Mouse (Mus musculus): ENCODE results near the gene Cdc42ep4. TPM values are rescaled to one million over a fixed set of nuclear protein-coding genes. Genes with fewer than 3 reads are reported as not detected.
A peak's percentile ranks its signal among the peaks of the same experiment; 100 is the strongest.

The Cdc42ep4 gene
- polyA plus RNA-seq, 1 experiment = 20.9 TPM

DNA sequence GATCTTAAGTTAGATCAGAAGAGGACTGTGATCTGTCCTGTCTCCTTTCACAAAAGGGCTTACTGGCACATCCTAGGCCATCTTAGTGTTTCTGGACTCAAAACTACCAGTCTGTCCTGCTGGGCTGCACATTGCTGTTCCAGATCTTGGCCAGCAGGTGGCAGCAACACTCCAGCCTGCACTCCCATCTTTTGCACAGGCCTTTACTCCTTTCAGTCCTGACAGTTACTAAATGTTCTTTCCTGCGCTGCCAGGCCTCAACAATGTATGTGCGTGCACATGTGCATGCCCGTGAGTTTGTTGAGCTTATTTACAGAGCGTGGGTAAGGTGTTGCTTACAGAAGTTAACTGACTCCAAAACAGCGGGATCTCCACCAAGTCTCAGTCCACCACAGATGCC lies 47.9 kb downstream of the Cdc42ep4 start:
- no peaks in the 10 kb centered on the region for H3K27me3 ChIP-seq (ENCODE audit: control insufficient read depth, insufficient read depth, low read length)
- no peak overlapping the region for H3K27ac ChIP-seq (ENCODE audit: insufficient read depth, low read length)
- TF ChIP-seq POLR2A (IDR thresholded peaks at IDR 0.05; ENCODE audit: low read depth, low read length) (no peak), CTCF (IDR thresholded peaks at IDR 0.05; ENCODE audit: extremely low read depth, insufficient read depth, insufficient read length, insufficient replicate concordance) (peak; percentile 97)
- no peak overlapping the region for H3K4me3 ChIP-seq (ENCODE audit: extremely low read depth, insufficient read depth, insufficient read length)
- WGBS = 32% methylated on average over 5 of the region's 5 CpGs
- peak; percentile 29 to 65 for DNase-seq (ENCODE audit: low read depth in 1 of 2, low spot score in 2 of 2)
- H3K4me1 ChIP-seq (ENCODE audit: control insufficient read depth, insufficient read depth, insufficient read length) = no peaks in the 10 kb centered on the region
- H3K36me3 ChIP-seq (ENCODE audit: control insufficient read depth, insufficient read depth, low read length) = no peaks in the 10 kb centered on the region

DNA sequence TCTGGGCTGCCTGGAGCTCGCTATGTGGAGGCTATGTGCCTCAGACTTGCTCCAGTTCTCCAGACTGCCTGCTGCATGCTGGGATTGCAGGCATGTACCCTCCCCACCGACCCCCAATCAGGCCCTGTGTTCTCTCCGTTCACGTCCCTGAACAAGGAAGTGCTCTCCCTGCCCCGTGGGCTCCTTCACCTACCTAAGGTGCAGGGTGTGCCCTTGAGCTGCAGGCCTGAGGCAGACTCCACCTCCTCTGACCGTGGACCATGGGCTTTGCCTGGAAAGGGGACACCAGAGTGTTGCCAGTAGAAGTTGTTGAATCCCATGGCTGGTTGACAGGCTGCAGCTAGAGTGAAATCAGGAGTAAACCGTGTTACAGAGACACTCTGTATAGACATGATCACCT lies 52.0 kb downstream of the Cdc42ep4 start:
- TF ChIP-seq POLR2A (IDR thresholded peaks at IDR 0.05; ENCODE audit: low read depth, low read length) = no peak
- TF ChIP-seq CTCF (IDR thresholded peaks at IDR 0.05; ENCODE audit: extremely low read depth, insufficient read depth, insufficient read length, insufficient replicate concordance) = no peak
- H3K27ac ChIP-seq (ENCODE audit: insufficient read depth, low read length) = no peak overlapping the region
- no peaks in the 10 kb centered on the region for H3K4me1 ChIP-seq (ENCODE audit: control insufficient read depth, insufficient read depth, insufficient read length)
- peaks cover 4% of the 10 kb centered on the region for H3K36me3 ChIP-seq (ENCODE audit: control insufficient read depth, insufficient read depth, low read length)
- 92% methylated on average over 7 of the region's 7 CpGs for WGBS
- no peak for DNase-seq (ENCODE audit: low read depth in 1 of 2, low spot score in 2 of 2)
- H3K4me3 ChIP-seq (ENCODE audit: extremely low read depth, insufficient read depth, insufficient read length) = no peak overlapping the region
- H3K27me3 ChIP-seq (ENCODE audit: control insufficient read depth, insufficient read depth, low read length) = no peaks in the 10 kb centered on the region

DNA sequence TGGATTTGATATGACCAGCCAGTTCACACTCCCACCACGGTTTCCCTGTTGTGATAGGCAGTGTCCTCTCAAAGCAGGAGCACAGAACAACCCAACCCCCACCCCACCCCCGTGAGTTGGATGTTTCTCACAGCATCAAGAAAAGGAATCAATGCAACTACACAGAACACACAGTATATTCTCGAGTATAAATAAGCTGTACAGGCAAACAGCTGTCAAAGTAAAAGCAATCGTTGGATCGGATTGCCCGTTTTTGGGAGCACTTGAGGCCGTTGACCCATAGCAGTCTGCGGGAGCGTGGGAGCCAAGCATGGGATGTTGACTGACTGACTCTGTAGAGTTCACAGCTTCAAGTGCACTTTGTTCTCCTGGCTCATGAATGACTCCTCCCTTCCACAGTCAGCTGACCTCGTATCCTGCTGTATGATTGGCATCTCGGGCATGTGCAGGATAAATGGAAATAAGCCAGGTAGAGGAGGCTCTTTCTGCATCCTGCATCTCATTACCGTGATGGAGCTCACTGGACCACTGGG lies 53.6 kb downstream of the Cdc42ep4 start:
- DNase-seq (ENCODE audit: low read depth in 1 of 2, low spot score in 2 of 2) = no peak
- Histone ChIP-seq H3K4me1 (ENCODE audit: control insufficient read depth, insufficient read depth, insufficient read length) (no peaks in the 10 kb centered on the region), H3K4me3 (ENCODE audit: extremely low read depth, insufficient read depth, insufficient read length) (no peak overlapping the region), H3K36me3 (ENCODE audit: control insufficient read depth, insufficient read depth, low read length) (peaks cover 10% of the 10 kb centered on the region), H3K27ac (ENCODE audit: insufficient read depth, low read length) (no peak overlapping the region), H3K27me3 (ENCODE audit: control insufficient read depth, insufficient read depth, low read length) (no peaks in the 10 kb centered on the region)
- WGBS = 89% methylated on average over 12 of the region's 12 CpGs
- TF ChIP-seq CTCF (IDR thresholded peaks at IDR 0.05; ENCODE audit: extremely low read depth, insufficient read depth, insufficient read length, insufficient replicate concordance) = no peak
- TF ChIP-seq POLR2A (IDR thresholded peaks at IDR 0.05; ENCODE audit: low read depth, low read length) = no peak

DNA sequence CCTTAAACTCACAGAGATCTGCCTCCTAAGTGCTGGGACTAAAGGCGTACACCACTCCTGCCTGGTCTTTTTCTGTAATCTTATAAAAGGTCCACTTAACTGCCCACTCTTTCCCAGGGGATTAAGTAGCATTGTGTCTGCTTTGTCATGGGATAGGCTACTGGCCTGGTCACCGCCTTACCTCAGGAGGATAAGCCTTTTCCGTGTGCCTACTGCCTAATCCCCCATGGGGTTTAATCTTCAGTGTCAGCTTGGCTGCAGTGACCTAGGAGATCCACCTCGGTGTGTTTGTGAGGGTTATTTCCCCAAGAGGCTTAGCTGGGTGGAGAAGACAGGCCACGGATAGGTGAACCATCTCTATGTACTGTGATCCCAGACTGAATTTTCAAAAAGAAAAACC lies 54.1 kb downstream of the Cdc42ep4 start:
- H3K36me3 ChIP-seq (ENCODE audit: control insufficient read depth, insufficient read depth, low read length) = peaks cover 11% of the 10 kb centered on the region
- 90% methylated on average over 5 of the region's 5 CpGs for WGBS

DNA sequence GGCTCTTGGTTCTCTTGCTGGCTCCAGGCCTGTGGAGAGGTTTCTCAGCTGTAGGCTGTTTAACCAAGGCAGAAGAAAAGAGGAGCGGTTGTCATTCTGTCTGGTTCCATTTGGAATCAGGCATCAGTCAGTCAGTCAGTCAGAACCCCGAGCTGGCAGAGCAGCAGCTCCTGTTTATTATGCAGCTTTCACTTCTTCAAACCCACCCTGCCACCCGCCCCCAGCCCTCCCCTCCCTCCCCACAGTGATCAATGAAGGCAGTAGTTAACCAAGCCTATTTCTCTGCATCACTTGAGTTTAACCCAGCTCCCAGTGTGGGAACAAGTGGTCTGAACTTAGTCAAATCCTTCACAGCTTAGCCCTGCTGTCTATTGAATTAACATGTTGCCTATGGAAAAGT lies 59.8 kb downstream of the Cdc42ep4 start:
- H3K36me3 ChIP-seq (ENCODE audit: control insufficient read depth, insufficient read depth, low read length) = peaks cover 22% of the 10 kb centered on the region
- 43% methylated on average over 3 of the region's 3 CpGs for WGBS
- H3K4me1 ChIP-seq (ENCODE audit: control insufficient read depth, insufficient read depth, insufficient read length) = peaks cover 6% of the 10 kb centered on the region; the same call in 1 of the 2 replicates
- no peak for TF ChIP-seq POLR2A (IDR thresholded peaks at IDR 0.05; ENCODE audit: low read depth, low read length)
- no peak for TF ChIP-seq CTCF (IDR thresholded peaks at IDR 0.05; ENCODE audit: extremely low read depth, insufficient read depth, insufficient read length, insufficient replicate concordance)
- H3K27me3 ChIP-seq (ENCODE audit: control insufficient read depth, insufficient read depth, low read length) = no peaks in the 10 kb centered on the region
- no peak overlapping the region for H3K4me3 ChIP-seq (ENCODE audit: extremely low read depth, insufficient read depth, insufficient read length)
- H3K27ac ChIP-seq (ENCODE audit: insufficient read depth, low read length) = peak overlapping the region; percentile 39; the same call in 1 of the 2 replicates
- DNase-seq (ENCODE audit: low read depth in 1 of 2, low spot score in 2 of 2) = no peak

More for the DNA sequence above, 54.1 kb downstream of the Cdc42ep4 start:
- TF ChIP-seq CTCF (IDR thresholded peaks at IDR 0.05; ENCODE audit: extremely low read depth, insufficient read depth, insufficient read length, insufficient replicate concordance) = no peak
- TF ChIP-seq POLR2A (IDR thresholded peaks at IDR 0.05; ENCODE audit: low read depth, low read length) = no peak
- DNase-seq (ENCODE audit: low read depth in 1 of 2, low spot score in 2 of 2) = no peak
- Histone ChIP-seq H3K27ac (ENCODE audit: insufficient read depth, low read length) (no peak overlapping the region), H3K4me1 (ENCODE audit: control insufficient read depth, insufficient read depth, insufficient read length) (no peaks in the 10 kb centered on the region), H3K4me3 (ENCODE audit: extremely low read depth, insufficient read depth, insufficient read length) (no peak overlapping the region), H3K27me3 (ENCODE audit: control insufficient read depth, insufficient read depth, low read length) (no peaks in the 10 kb centered on the region)

DNA sequence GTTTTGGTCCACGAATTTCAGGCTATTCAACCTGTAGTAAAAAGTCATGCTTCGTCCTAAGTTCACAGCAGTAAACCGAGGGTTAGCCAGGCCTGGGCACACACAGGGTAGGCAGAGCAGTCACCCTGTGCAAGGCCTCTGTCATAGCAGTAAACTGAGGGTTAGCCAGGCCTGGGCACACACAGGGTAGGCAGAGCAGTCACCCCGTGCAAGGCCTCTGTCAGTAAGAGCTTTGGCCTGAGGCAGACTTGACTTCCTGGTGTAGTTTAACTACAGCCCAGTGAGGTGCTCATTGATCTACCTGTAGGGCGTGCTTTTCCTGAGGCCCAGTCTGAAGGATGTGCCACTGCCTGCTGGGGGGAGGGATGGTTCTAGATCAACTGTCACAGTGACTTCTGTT lies 60.4 kb downstream of the Cdc42ep4 start:
- no peak overlapping the region for H3K4me3 ChIP-seq (ENCODE audit: extremely low read depth, insufficient read depth, insufficient read length)
- no peaks in the 10 kb centered on the region for H3K27me3 ChIP-seq (ENCODE audit: control insufficient read depth, insufficient read depth, low read length)
- no peak for DNase-seq (ENCODE audit: low read depth in 1 of 2, low spot score in 2 of 2)
- 84% methylated on average over 5 of the region's 5 CpGs for WGBS
- TF ChIP-seq POLR2A (IDR thresholded peaks at IDR 0.05; ENCODE audit: low read depth, low read length) = no peak
- TF ChIP-seq CTCF (IDR thresholded peaks at IDR 0.05; ENCODE audit: extremely low read depth, insufficient read depth, insufficient read length, insufficient replicate concordance) = no peak
- H3K27ac ChIP-seq (ENCODE audit: insufficient read depth, low read length) = peak overlapping the region; percentile 39; the same call in 1 of the 2 replicates
- H3K36me3 ChIP-seq (ENCODE audit: control insufficient read depth, insufficient read depth, low read length) = peaks cover 22% of the 10 kb centered on the region
- peaks cover 6% of the 10 kb centered on the region; the same call in 1 of the 2 replicates for H3K4me1 ChIP-seq (ENCODE audit: control insufficient read depth, insufficient read depth, insufficient read length)

DNA sequence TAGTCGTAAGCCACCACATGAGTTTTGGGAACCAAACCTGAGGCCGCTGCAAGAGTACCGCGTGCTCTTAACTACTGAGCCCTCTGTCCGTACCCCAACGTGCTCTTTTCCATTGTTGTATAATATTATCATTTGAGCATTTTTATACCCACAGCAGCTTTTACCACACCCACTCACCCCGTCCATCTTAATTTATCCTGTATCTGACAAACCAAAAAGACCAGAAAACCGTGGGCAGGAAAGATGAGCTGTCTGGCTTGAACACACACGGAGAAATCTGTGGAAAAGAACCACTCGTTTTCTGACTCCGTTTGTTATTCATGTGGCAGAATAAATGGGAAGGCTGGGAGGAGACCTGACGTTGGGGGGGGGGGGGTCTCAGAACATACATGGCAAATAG lies 61.2 kb downstream of the Cdc42ep4 start:
- no peak overlapping the region for H3K4me3 ChIP-seq (ENCODE audit: extremely low read depth, insufficient read depth, insufficient read length)
- H3K4me1 ChIP-seq (ENCODE audit: control insufficient read depth, insufficient read depth, insufficient read length) = peaks cover 6% of the 10 kb centered on the region; the same call in 1 of the 2 replicates
- no peak for DNase-seq (ENCODE audit: low read depth in 1 of 2, low spot score in 2 of 2)
- WGBS = 91% methylated on average over 12 of the region's 12 CpGs
- H3K27ac ChIP-seq (ENCODE audit: insufficient read depth, low read length) = no peak overlapping the region
- TF ChIP-seq POLR2A (IDR thresholded peaks at IDR 0.05; ENCODE audit: low read depth, low read length) (no peak), CTCF (IDR thresholded peaks at IDR 0.05; ENCODE audit: extremely low read depth, insufficient read depth, insufficient read length, insufficient replicate concordance) (no peak)
- H3K27me3 ChIP-seq (ENCODE audit: control insufficient read depth, insufficient read depth, low read length) = no peaks in the 10 kb centered on the region
- peaks cover 22% of the 10 kb centered on the region for H3K36me3 ChIP-seq (ENCODE audit: control insufficient read depth, insufficient read depth, low read length)

Measured in spleen, adult 2 months (tissue).